Mouse (Mus musculus): Measurements from ENCODE around the gene Etv6. TPM values are rescaled to one million over a fixed set of nuclear protein-coding genes. Genes with fewer than 3 reads are reported as not detected.

Gene Etv6
- total and polyA plus RNA-seq, 3 experiments: 12.6 to 25.9 TPM; not detected in 1

GRCm38 (mm10) chr6:134222248-134222929 lies 186.9 kb downstream of the Etv6 start:
- no peaks in the 10 kb centered on the region for H3K27me3 ChIP-seq (ENCODE audit: control insufficient read depth in 1 of 2, insufficient read depth in 2 of 2, low read length in 2 of 2)
- H3K9me3 ChIP-seq (replicated peaks; ENCODE audit: insufficient read depth, low read length): no peaks in the 10 kb centered on the region
- H3K79me2 ChIP-seq (ENCODE audit: control insufficient read depth, insufficient read depth, low read length, poor library complexity): 0 out of 2 replicates have a peak, but pooled peaks cover 2% of the 10 kb centered on the region
- H3K36me3 ChIP-seq (ENCODE audit: control insufficient read depth in 1 of 2, insufficient read depth in 2 of 2, low read length in 2 of 2): peaks cover 2 to 15% of the 10 kb centered on the region in 2 experiments; a peak in 2 of 4 replicates
- no peak for DNase-seq (ENCODE audit: low read depth, low spot score)
- no peak for TF ChIP-seq ZKSCAN1 (IDR thresholded peaks at IDR 0.05; ENCODE audit: low read depth, low read length)
- no peak for TF ChIP-seq NELFE (IDR thresholded peaks at IDR 0.05; ENCODE audit: low read depth, low read length)
- TF ChIP-seq EP300 (IDR thresholded peaks at IDR 0.05; ENCODE audit: low read depth in 1 of 2, low read length in 2 of 2): no peak
- no peak for TF ChIP-seq MAFK (IDR thresholded peaks at IDR 0.05; ENCODE audit: borderline replicate concordance, low read depth, low read length)
- TF ChIP-seq POLR2AphosphoS2 (IDR thresholded peaks at IDR 0.05; ENCODE audit: low read length): no peak
- TF ChIP-seq JUND (IDR thresholded peaks at IDR 0.05; ENCODE audit: low read depth, low read length): no peak
- no peak for TF ChIP-seq ZNF384 (IDR thresholded peaks at IDR 0.05; ENCODE audit: low read depth, low read length)
- TF ChIP-seq ZMIZ1 (IDR thresholded peaks at IDR 0.05; ENCODE audit: low read depth, low read length): no peak
- TF ChIP-seq MEF2A (IDR thresholded peaks at IDR 0.05; ENCODE audit: extremely low read depth, insufficient replicate concordance, low read depth, low read length, poor library complexity, severe bottlenecking): no peak
- no peak for TF ChIP-seq TBP (IDR thresholded peaks at IDR 0.05; ENCODE audit: low read depth, low read length)
- TF ChIP-seq CTCF (IDR thresholded peaks at IDR 0.05 in 2 of 3, conservative IDR thresholded peaks at IDR 0.05 in 1 of 3; ENCODE audit: control insufficient read depth in 1 of 3, insufficient read depth in 1 of 3, low read depth in 2 of 3, low read length in 3 of 3, poor library complexity in 1 of 3, severe bottlenecking in 1 of 3): no peak
- H3K4me1 ChIP-seq (ENCODE audit: control insufficient read depth in 1 of 2, insufficient read depth in 2 of 2, low read length in 2 of 2): no peaks in the 10 kb centered on the region
- no peak overlapping the region for H3K9ac ChIP-seq (ENCODE audit: control insufficient read depth, low read depth, low read length, poor library complexity, severe bottlenecking)
- H3K27ac ChIP-seq (ENCODE audit: control insufficient read depth, low read depth, low read length): no peak overlapping the region
- H3K4me3 ChIP-seq (ENCODE audit: control insufficient read depth in 1 of 2, insufficient read depth in 1 of 2, low read depth in 2 of 2, low read length in 2 of 2): no peak overlapping the region

- Histone ChIP-seq H3K27me3 (ENCODE audit: control insufficient read depth in 1 of 2, insufficient read depth in 2 of 2, low read length in 2 of 2) (no peaks in the 10 kb centered on the region), H3K4me1 (ENCODE audit: control insufficient read depth in 1 of 2, insufficient read depth in 2 of 2, low read length in 2 of 2) (no peaks in the 10 kb centered on the region), H3K36me3 (ENCODE audit: control insufficient read depth in 1 of 2, insufficient read depth in 2 of 2, low read length in 2 of 2) (peaks cover 2 to 16% of the 10 kb centered on the region in 2 experiments; a peak in 2 of 4 replicates), H3K4me3 (ENCODE audit: control insufficient read depth in 1 of 2, insufficient read depth in 1 of 2, low read depth in 2 of 2, low read length in 2 of 2) (no peak overlapping the region), H3K27ac (ENCODE audit: control insufficient read depth, low read depth, low read length) (no peak overlapping the region), H3K9ac (ENCODE audit: control insufficient read depth, low read depth, low read length, poor library complexity, severe bottlenecking) (no peak overlapping the region), H3K79me2 (ENCODE audit: control insufficient read depth, insufficient read depth, low read length, poor library complexity) (no peaks in the 10 kb centered on the region), H3K9me3 (replicated peaks; ENCODE audit: insufficient read depth, low read length) (no peaks in the 10 kb centered on the region)
- DNase-seq (ENCODE audit: low read depth, low spot score): no peak
- no peak for TF ChIP-seq MYB (IDR thresholded peaks at IDR 0.05; ENCODE audit: low read depth, low read length)
- TF ChIP-seq TAL1 (IDR thresholded peaks at IDR 0.05; ENCODE audit: low read length): no peak
- TF ChIP-seq POLR2AphosphoS5 (IDR thresholded peaks at IDR 0.05; ENCODE audit: borderline replicate concordance, low read depth, low read length): no peak
- TF ChIP-seq UBTF (IDR thresholded peaks at IDR 0.05; ENCODE audit: borderline replicate concordance, insufficient read depth, low read depth, low read length): no peak
- TF ChIP-seq CHD2 (IDR thresholded peaks at IDR 0.05; ENCODE audit: low read length): no peak
- TF ChIP-seq CHD1 (IDR thresholded peaks at IDR 0.05; ENCODE audit: low read depth, low read length): no peak
- TF ChIP-seq ZC3H11A (IDR thresholded peaks at IDR 0.05; ENCODE audit: low read depth, low read length): no peak
- no peak for TF ChIP-seq EP300 (IDR thresholded peaks at IDR 0.05; ENCODE audit: low read depth in 1 of 2, low read length in 2 of 2)
- TF ChIP-seq E2F4 (IDR thresholded peaks at IDR 0.05; ENCODE audit: borderline replicate concordance, low read depth, low read length): no peak
- TF ChIP-seq JUND (IDR thresholded peaks at IDR 0.05; ENCODE audit: low read depth, low read length): no peak
These were observed 190.1 kb downstream of the Etv6 start for GRCm38 (mm10) chr6:134225564-134225963.
